Mouse (Mus musculus): ENCODE results near the gene Tctex1d2.

- TF ChIP-seq CTCF (conservative IDR thresholded peaks at IDR 0.05; ENCODE audit: insufficient read depth, insufficient read length, low read depth, low read length) (no peak), POLR2A (IDR thresholded peaks at IDR 0.05; ENCODE audit: low read depth, low read length) (no peak)
These were observed 18.1 kb upstream of the Tctex1d2 start for GRCm38 (mm10) chr16:32401335-32401965.

Measured in kidney, adult 2 months (tissue).